Mouse (Mus musculus): ENCODE measurements around the gene Plekhd1.

GRCm38 (mm10) chr12:80734526-80735470, 42.4 kb downstream of the Plekhd1 start:
- no peak for TF ChIP-seq POLR2A (IDR thresholded peaks at IDR 0.05; ENCODE audit: low read depth, low read length)
- TF ChIP-seq CTCF (IDR thresholded peaks at IDR 0.05; ENCODE audit: borderline replicate concordance, insufficient read depth, low read length): no peak
